Mouse (Mus musculus): Measurements from ENCODE around the gene Eid2b. TPM values are rescaled to one million over a fixed set of nuclear protein-coding genes. Genes with fewer than 3 reads are reported as not detected.
A peak's percentile ranks its signal among the peaks of the same experiment; 100 is the strongest.
"Not testable (repeated sequence)": the region's sequence is repeated elsewhere in the genome, so short reads cannot be mapped to it uniquely, and the experiment has no call there.

Eid2b gene
- total RNA-seq (2021): 10 to 100 TPM; 40.7 to 44.1 TPM
- long read RNA-seq, experiment 1, transcript Eid2b-201 (1 exons, 1,751 nt): major isoform, 38 of 39 reads
- long read RNA-seq, experiment 1, partial matches to known transcripts: 0 of 39 reads
- long read RNA-seq, experiment 1, other reads (novel, unspliced or antisense): 1 of 39 reads
- long read RNA-seq, experiment 2, transcript Eid2b-201 (1 exons, 1,751 nt): major isoform, 41 of 42 reads
- long read RNA-seq, experiment 2, partial matches to known transcripts: 0 of 42 reads
- long read RNA-seq, experiment 2, other reads (novel, unspliced or antisense): 1 of 42 reads

DNA sequence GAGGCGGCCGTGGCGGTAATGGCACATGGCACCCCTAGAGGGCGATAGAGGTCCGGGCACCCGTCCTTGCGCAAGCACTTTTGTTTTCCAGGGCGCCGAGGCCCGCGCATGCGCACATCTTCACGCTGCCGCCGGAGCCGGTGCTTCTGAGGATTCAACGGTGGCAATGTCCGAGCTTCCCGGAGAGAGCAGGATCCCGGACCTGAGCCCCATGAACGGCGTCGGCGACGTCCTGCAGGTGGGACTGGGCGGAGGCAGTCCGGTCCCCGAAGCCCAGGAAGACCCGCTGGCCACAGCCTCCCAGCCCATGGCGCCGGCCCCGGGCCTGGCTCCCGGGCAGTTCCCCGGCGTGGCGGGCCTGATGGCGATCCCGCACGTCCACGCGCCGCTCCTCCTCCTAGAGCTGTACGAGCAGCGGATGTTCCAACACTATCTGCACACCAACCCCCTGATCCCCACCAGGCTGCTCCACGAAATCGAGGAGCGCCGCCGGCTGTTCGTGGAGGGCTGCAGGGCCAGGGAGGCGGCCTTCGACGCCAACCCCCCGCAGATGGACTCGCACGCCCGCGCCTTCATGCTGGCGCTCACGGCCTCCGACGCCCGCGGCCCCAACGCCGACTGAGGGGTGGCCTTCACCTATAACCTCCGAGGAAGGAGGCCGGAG is at the start of gene Eid2b:
Gene Eid2b, plus strand, starts transcription at position 125 of the 664 bp plus-strand sequence.
- intact Hi-C loops (cut with DNase I): loop anchor here (5.0 kb wide), 1 partner anchor 60 kb away; the partner anchor contains the start of gene Supt5
- DNase-seq (ENCODE audit: low spot score in 2 of 2): peak; percentile 95 to 98

GRCm38 (mm10) chr7:28243943-28244342 is 33.6 kb upstream of the Eid2b start:
- intact Hi-C loops (cut with DNase I); DNase-seq (ENCODE audit: low spot score in 2 of 2): not testable (repeated sequence)

GRCm38 (mm10) chr7:28248957-28249356 is 28.6 kb upstream of the Eid2b start:
- no peak for DNase-seq (ENCODE audit: low spot score in 2 of 2)
- intact Hi-C loops (cut with DNase I): no loop called here

DNA sequence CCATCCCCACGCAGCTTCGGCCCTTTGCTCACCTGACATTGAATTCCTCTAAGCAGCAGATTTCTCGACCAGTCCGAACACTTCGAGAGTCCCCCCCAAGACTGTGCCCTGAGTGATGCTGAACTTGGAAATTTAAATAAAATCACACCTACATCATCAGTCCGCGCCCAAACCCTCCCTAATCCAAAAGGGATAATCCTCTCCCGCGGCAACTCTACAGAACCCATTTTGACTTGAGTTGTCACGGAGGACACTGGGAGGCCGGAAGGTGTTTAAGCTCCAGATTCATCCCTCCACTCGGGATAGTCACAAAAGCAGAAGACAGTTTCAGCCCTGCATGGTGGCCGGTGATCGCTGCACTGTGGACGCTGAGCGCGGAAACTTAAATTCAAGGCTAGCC is 25.6 kb upstream of the Eid2b start:
- no peak for DNase-seq (ENCODE audit: low spot score in 2 of 2)
- intact Hi-C loops (cut with DNase I): no loop called here

GRCm38 (mm10) chr7:28254591-28254990 is 22.9 kb upstream of the Eid2b start:
- no peak for DNase-seq (ENCODE audit: low spot score in 2 of 2)
- intact Hi-C loops (cut with DNase I): no loop called here

DNA sequence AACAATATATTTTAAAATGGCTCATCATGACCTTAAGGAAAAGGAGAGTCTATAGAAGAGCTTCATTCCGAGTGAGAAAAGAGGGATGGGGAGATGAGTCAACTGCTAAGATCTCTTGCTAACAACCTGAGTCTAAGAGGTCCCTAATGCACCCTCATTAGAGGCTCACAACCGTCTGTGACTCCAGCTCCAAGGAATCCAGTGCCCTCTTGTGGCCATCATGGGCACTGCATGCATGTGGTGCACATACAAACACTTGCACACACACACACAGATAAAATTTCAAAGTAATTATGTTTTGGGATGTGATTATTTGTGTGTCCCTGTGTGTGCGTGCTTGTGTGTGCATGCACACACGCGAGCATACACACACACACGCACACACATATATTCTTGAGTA is 22.1 kb upstream of the Eid2b start:
- intact Hi-C loops (cut with DNase I): no loop called here
- no peak for DNase-seq (ENCODE audit: low spot score in 2 of 2)

DNA sequence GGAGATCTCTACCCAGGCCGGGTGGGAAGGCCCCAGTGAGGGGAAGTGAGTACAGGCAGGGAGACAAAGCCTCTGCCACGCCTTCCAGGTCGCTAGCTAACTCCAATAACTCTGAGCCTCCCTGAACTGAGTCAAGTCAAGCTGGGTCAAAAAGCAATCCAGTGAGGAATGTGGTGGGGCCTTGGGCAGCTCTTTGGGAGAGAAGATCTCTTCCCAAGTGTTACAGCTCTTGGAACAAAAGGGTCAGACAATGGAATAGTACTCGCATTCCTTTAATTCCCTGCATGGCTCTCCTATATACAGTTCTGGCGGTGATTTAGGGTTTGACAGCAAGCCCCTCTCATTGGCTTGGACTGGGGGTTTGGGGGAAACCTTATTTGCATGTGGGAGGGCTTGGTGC is 14.7 kb upstream of the Eid2b start:
- intact Hi-C loops (cut with DNase I): loop anchor here (10.0 kb wide), 1 partner anchor 48 kb away; no protein-coding TSS in a partner anchor
- no peak for DNase-seq (ENCODE audit: low spot score in 2 of 2)

GRCm38 (mm10) chr7:28263786-28264185 is 13.8 kb upstream of the Eid2b start:
- intact Hi-C loops (cut with DNase I): loop anchor here (10.0 kb wide), 1 partner anchor 49 kb away; no protein-coding TSS in a partner anchor
- DNase-seq (ENCODE audit: low spot score in 2 of 2): peak in 1 of 2 experiments; percentile 40

DNA sequence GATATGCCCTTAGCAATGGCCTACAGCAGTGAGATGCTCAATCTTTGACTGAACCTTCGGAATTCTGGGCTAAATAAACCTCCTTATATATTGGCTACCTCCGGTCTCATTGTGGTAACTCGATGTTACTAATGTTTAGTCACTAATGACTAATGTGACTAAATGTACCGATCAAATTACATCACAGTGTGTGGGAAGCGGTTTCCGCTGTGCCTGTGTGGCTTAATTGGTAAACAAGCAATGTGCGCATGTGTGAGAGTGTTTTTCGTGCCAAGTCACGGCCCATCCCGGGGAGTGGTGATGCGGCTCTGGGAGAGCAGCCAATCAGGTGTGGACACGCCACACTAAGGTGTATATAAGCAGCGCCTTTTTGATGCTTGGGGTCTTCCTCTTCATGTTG is 12.1 kb upstream of the Eid2b start:
- no peak for DNase-seq (ENCODE audit: low spot score in 2 of 2)
- intact Hi-C loops (cut with DNase I): loop anchor here (10.0 kb wide), 1 partner anchor 51 kb away; no protein-coding TSS in a partner anchor

- intact Hi-C loops (cut with DNase I): loop anchor here (10.0 kb wide), 1 partner anchor 53 kb away; no protein-coding TSS in a partner anchor
- peak; percentile 92 to 94 for DNase-seq (ENCODE audit: low spot score in 2 of 2)
Observed at GRCm38 (mm10) chr7:28267129-28268041, 10.2 kb upstream of the Eid2b start, which contains the start of gene Eid2. Eid2 (plus strand) TSS chr7:28267881.

- intact Hi-C loops (cut with DNase I): loop anchor here (10.0 kb wide), 1 partner anchor 53 kb away; no protein-coding TSS in a partner anchor
- DNase-seq (ENCODE audit: low spot score in 2 of 2): peak; percentile 51 to 53
Observed at GRCm38 (mm10) chr7:28268042-28268531, 9.5 kb upstream of the Eid2b start.

- intact Hi-C loops (cut with DNase I): loop anchor here (10.0 kb wide), 1 partner anchor 54 kb away; no protein-coding TSS in a partner anchor
Observed at GRCm38 (mm10) chr7:28268576-28268975, 9.0 kb upstream of the Eid2b start.

DNA sequence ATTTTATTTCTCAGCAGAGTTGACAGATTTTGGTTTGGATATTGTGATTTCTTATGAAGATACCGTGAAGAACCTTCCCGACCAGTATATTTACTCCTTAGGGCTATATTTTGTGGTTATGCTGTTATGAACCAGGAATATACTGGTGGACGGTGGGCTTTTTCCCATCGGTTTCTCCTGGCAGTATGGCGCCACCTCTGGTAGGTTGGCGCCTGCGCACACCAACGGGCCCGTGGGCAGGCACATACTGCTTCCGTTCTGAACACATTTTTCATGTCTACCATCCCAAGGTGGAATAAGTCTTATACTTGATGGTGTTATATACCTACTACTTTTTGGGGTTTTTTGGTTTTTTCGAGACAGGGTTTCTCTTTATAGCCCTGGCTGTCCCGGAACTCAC is 8.2 kb upstream of the Eid2b start:
- intact Hi-C loops (cut with DNase I): loop anchor here (10.0 kb wide), 1 partner anchor 55 kb away; no protein-coding TSS in a partner anchor

More at GRCm38 (mm10) chr7:28268576-28268975, 9.0 kb upstream of the Eid2b start:
- no peak for DNase-seq (ENCODE audit: low spot score in 2 of 2)

GRCm38 (mm10) chr7:28271761-28272160 is 5.8 kb upstream of the Eid2b start:
- DNase-seq (ENCODE audit: low spot score in 2 of 2): no peak
- intact Hi-C loops (cut with DNase I): no loop called here

More for the DNA sequence above, 8.2 kb upstream of the Eid2b start:
- no peak for DNase-seq (ENCODE audit: low spot score in 2 of 2)

GRCm38 (mm10) chr7:28277237-28277614 is 313 bp upstream of the Eid2b start:
- intact Hi-C loops (cut with DNase I): loop anchor here (5.0 kb wide), 1 partner anchor 60 kb away; the partner anchor contains the start of gene Supt5

GRCm38 (mm10) chr7:28278279-28278652 is 727 bp downstream of the Eid2b start:
- intact Hi-C loops (cut with DNase I): loop anchor here (5.0 kb wide), 1 partner anchor 59 kb away; the partner anchor contains the start of gene Supt5
- DNase-seq (ENCODE audit: low spot score in 2 of 2): no peak

More at GRCm38 (mm10) chr7:28277237-28277614, 313 bp upstream of the Eid2b start:
- no peak for DNase-seq (ENCODE audit: low spot score in 2 of 2)

- intact Hi-C loops (cut with DNase I): no loop called here
- DNase-seq (ENCODE audit: low spot score in 2 of 2): no peak
Observed at GRCm38 (mm10) chr7:28280630-28281029, 3.1 kb downstream of the Eid2b start.

DNA sequence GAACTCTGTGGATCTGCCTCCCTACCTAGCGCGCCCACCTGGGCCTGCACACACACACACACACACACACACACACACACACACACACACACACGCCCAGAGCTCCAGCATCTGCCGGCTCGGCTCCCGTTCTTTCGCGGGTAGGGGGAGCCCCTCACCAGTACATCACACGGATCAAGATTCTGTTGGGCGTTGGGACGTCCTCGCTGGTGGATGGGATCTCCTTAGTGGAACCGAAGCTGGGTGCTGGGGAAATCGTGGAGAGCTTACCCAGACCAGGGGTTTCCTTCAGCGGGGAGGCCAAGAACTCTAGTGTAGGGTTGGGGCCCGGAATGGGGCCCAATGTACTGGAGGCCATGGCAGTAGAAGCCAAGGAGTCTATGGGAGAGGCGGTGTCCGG is 12.6 kb downstream of the Eid2b start:
- DNase-seq (ENCODE audit: low spot score in 2 of 2): peak; percentile 12 to 40
- intact Hi-C loops (cut with DNase I): no loop called here

All from left cerebral cortex, postnatal 14 days (tissue).